Mouse (Mus musculus) liver, postnatal 0 days (tissue): ENCODE measurements around the gene Mecom.

Experiments used
- CTCF ChIP-seq: sonication (generic); IDR thresholded peaks from 2 replicates; pipeline ENCODE4 v1.5.1; 2016; ENCODE audit warnings: antibody characterized with exemption, low read depth
- EP300 ChIP-seq: IDR thresholded peaks from 2 replicates; pipeline ENCODE4 v1.6.1; 2016; ENCODE audit warnings: antibody characterized with exemption, low read depth, mild to moderate bottlenecking

- TF ChIP-seq CTCF: no peak
- no peak for TF ChIP-seq EP300
Observed at GRCm38 (mm10) chr3:30207431-30207830, 340.4 kb downstream of the Mecom start.
